Mouse (Mus musculus) olfactory bulb, adult 2 months (tissue): ENCODE data around the gene Fcgr4. TPM values are rescaled to one million over a fixed set of nuclear protein-coding genes. Genes with fewer than 3 reads are reported as not detected.

Experiments used
- H3K27ac ChIP-seq: fragments of 200-500 bp; 2 replicates; pipeline ENCODE4 v1.5.1; 2012; ENCODE audit warnings: low read depth, low read length; ENCODE audit not compliant: insufficient read depth
- H3K4me1 ChIP-seq: fragments of 200-500 bp; 2 replicates; pipeline ENCODE4 v1.6.1; 2012; ENCODE audit warnings: low read length; ENCODE audit not compliant: control insufficient read depth, insufficient read depth
- H3K4me3 ChIP-seq: fragments of 200-500 bp; 2 replicates; pipeline ENCODE4 v1.5.1; 2012; ENCODE audit warnings: mild to moderate bottlenecking, low read depth, low read length, moderate library complexity; ENCODE audit not compliant: insufficient read depth
- CTCF ChIP-seq: fragments of 200-500 bp; IDR thresholded peaks from 2 replicates; pipeline ENCODE4 v1.5.1; 2012; ENCODE audit warnings: low read depth, mild to moderate bottlenecking, low read length, moderate library complexity; ENCODE audit not compliant: insufficient read depth
- POLR2A ChIP-seq: fragments of 200-500 bp; IDR thresholded peaks from 2 replicates; pipeline ENCODE4 v1.6.1; 2012; ENCODE audit warnings: mild to moderate bottlenecking, low read depth, low read length, moderate library complexity; ENCODE audit not compliant: insufficient read depth
- WGBS: fragments of 180-500 bp; shearing (Covaris S2); methylation state at CpG from one replicate; pipeline ENCODE4 v1.1.7; 2018; 5-methylcytosine and 5-hydroxymethylcytosine counted together
- polyA plus RNA-seq: library from polyadenylated mRNA; stranded (reverse); fragments of >200 nt; gene quantifications from 2 replicates; pipeline ENCODE4 v1.2.4, GENCODE M21; 2012; ENCODE audit warnings: low replicate concordance; ENCODE audit not compliant: missing spikeins, insufficient read depth, insufficient read length

Gene Fcgr4
- polyA plus RNA-seq, 1 experiment, result not detected

GRCm38 (mm10) chr1:171044365-171045078, 25.8 kb downstream of the Fcgr4 start:
- H3K4me1 ChIP-seq, result 0 out of 2 replicates have a peak, but pooled peaks cover 2% of the 10 kb centered on the region
- peak overlapping the region; percentile 82 for H3K4me3 ChIP-seq
- under 1% methylated on average over 33 of the region's 33 CpGs for WGBS
- peak overlapping the region; percentile 76 for H3K27ac ChIP-seq
- TF ChIP-seq POLR2A, result no peak
- no peak for TF ChIP-seq CTCF

GRCm38 (mm10) chr1:171045079-171045465, 26.4 kb downstream of the Fcgr4 start:
- Histone ChIP-seq H3K27ac (no peak overlapping the region), H3K4me1 (0 out of 2 replicates have a peak, but pooled peaks cover 2% of the 10 kb centered on the region), H3K4me3 (peak overlapping the region; percentile 82)
- 4% methylated on average over 14 of the region's 14 CpGs for WGBS
- no peak for TF ChIP-seq POLR2A
- no peak for TF ChIP-seq CTCF

GRCm38 (mm10) chr1:171046501-171046900, 27.8 kb downstream of the Fcgr4 start:
- Histone ChIP-seq H3K27ac (no peak overlapping the region), H3K4me1 (no peaks in the 10 kb centered on the region), H3K4me3 (no peak overlapping the region)
- WGBS, result 72% methylated on average over 3 of the region's 3 CpGs
- TF ChIP-seq CTCF (no peak), POLR2A (no peak)

GRCm38 (mm10) chr1:171049263-171049662, 30.5 kb downstream of the Fcgr4 start:
- Histone ChIP-seq H3K4me1 (no peaks in the 10 kb centered on the region), H3K4me3 (no peak overlapping the region), H3K27ac (no peak overlapping the region)
- WGBS, result 49% methylated on average over 10 of the region's 10 CpGs
- TF ChIP-seq CTCF (no peak), POLR2A (no peak)

- TF ChIP-seq POLR2A (no peak), CTCF (no peak)
- Histone ChIP-seq H3K4me3 (no peak overlapping the region), H3K4me1 (no peaks in the 10 kb centered on the region), H3K27ac (no peak overlapping the region)
- 93% methylated on average over 7 of the region's 7 CpGs for WGBS
Measured at GRCm38 (mm10) chr1:171050774-171051173, 32.1 kb downstream of the Fcgr4 start.

GRCm38 (mm10) chr1:171053305-171053704, 34.6 kb downstream of the Fcgr4 start:
- Histone ChIP-seq H3K4me1 (no peaks in the 10 kb centered on the region), H3K27ac (no peak overlapping the region), H3K4me3 (no peak overlapping the region)
- 88% methylated on average over 6 of the region's 6 CpGs for WGBS
- TF ChIP-seq CTCF (no peak), POLR2A (no peak)

GRCm38 (mm10) chr1:171057253-171057652, 38.5 kb downstream of the Fcgr4 start:
- H3K4me3 ChIP-seq, result no peak overlapping the region
- H3K4me1 ChIP-seq, result no peaks in the 10 kb centered on the region
- TF ChIP-seq POLR2A (no peak), CTCF (no peak)
- H3K27ac ChIP-seq, result no peak overlapping the region
- WGBS, result 89% methylated on average over 5 of the region's 5 CpGs

GRCm38 (mm10) chr1:171059203-171059602, 40.5 kb downstream of the Fcgr4 start:
- 90% methylated on average over 2 of the region's 2 CpGs for WGBS
- H3K27ac ChIP-seq, result no peak overlapping the region
- no peak overlapping the region for H3K4me3 ChIP-seq
- no peak for TF ChIP-seq CTCF
- no peak for TF ChIP-seq POLR2A
- peaks cover 3% of the 10 kb centered on the region for H3K4me1 ChIP-seq

GRCm38 (mm10) chr1:171060392-171060791, 41.7 kb downstream of the Fcgr4 start:
- no peak overlapping the region for H3K27ac ChIP-seq
- 79% methylated on average over 10 of the region's 10 CpGs for WGBS
- no peak overlapping the region for H3K4me3 ChIP-seq
- peaks cover 9% of the 10 kb centered on the region for H3K4me1 ChIP-seq
- no peak for TF ChIP-seq POLR2A
- no peak for TF ChIP-seq CTCF
